Comparison of ENCODE assay signal across 10 mouse cellular contexts in genomic region chr11:75013764-75014695, GRCm38 (mm10).
DNase-seq lines count a peak whose midpoint lies in the region; ATAC-seq and TF ChIP-seq lines count a peak whose summit lies in the region.
"Had no signal": no experiment of that assay in that cellular context is flagged by ENCODE, and none has a peak within 500 bp of the region (broad histone marks: within the 10 kb centered on the region; RNA-seq: fewer than 3 reads in every experiment).

No protein-coding gene starts in this region.

- 92% methylated on average over 12 of the region's 12 CpGs for WGBS in liver, adult 2 months
- WGBS in liver, embryonic 12.5 days (ENCODE audit: insufficient replicate concordance): 89% methylated on average over 12 of the region's 12 CpGs
- WGBS in embryonic facial prominence, embryonic 10.5 days: 59% methylated on average over 12 of the region's 12 CpGs
- WGBS in heart, postnatal 0 days: 74% methylated on average over 12 of the region's 12 CpGs
- 80% methylated on average over 12 of the region's 12 CpGs for WGBS in neural tube, embryonic 11.5 days

- ATAC-seq in liver, embryonic 12.5 days: no peak
- peak; percentile 64 for ATAC-seq in heart, postnatal 0 days (ENCODE audit: insufficient read depth, low read depth)
- no peak for ATAC-seq in neural tube, embryonic 11.5 days (ENCODE audit: insufficient read depth, low FRiP score, low TSS enrichment)
- ATAC-seq in erythroid progenitor cell, adult 5-6 weeks (replicated peaks; ENCODE audit: low FRiP score, poor library complexity, severe bottlenecking): no peak

- no peak overlapping the region for H3K9ac ChIP-seq in liver, adult 2 months (ENCODE audit: low read depth, low read length)
- no peak overlapping the region for H3K9ac ChIP-seq in liver, embryonic 12.5 days
- H3K9ac ChIP-seq in heart, postnatal 0 days (replicated peaks; ENCODE audit: low read depth, low read length): peak overlapping the region; percentile 51; the same call in 1 of the 2 replicates
- H3K9ac ChIP-seq in neural tube, embryonic 11.5 days (ENCODE audit: low read length): no peak overlapping the region
- H3K9ac ChIP-seq: midbrain, embryonic 12.5 days had no signal

- H3K4me3 ChIP-seq in liver, adult 2 months (ENCODE audit: insufficient read depth, low read depth, low read length): no peak overlapping the region
- H3K4me3 ChIP-seq in liver, embryonic 12.5 days: no peak overlapping the region
- no peak overlapping the region for H3K4me3 ChIP-seq in embryonic facial prominence, embryonic 10.5 days
- peak overlapping the region; percentile 24; the same call in 1 of the 2 replicates for H3K4me3 ChIP-seq in heart, postnatal 0 days (ENCODE audit: low read depth, low read length)
- no peak overlapping the region for H3K4me3 ChIP-seq in neural tube, embryonic 11.5 days (ENCODE audit: low read depth, low read length)
- H3K4me3 ChIP-seq: erythroblast, embryonic 14.5 days; midbrain, embryonic 12.5 days had no signal

- TF ChIP-seq POLR2A in liver, adult 2 months (IDR thresholded peaks at IDR 0.05; ENCODE audit: extremely low read depth, insufficient read depth, low read length): no peak

- H3K79me2 ChIP-seq in liver, adult 2 months (ENCODE audit: control insufficient read depth, insufficient read depth, low read length): peaks cover 7% of the 10 kb centered on the region; the same call in 1 of the 2 replicates

- H3K27me3 ChIP-seq in liver, adult 2 months (ENCODE audit: control insufficient read depth, insufficient read depth, low read length): no peaks in the 10 kb centered on the region
- H3K27me3 ChIP-seq in liver, embryonic 12.5 days (replicated peaks): no peaks in the 10 kb centered on the region
- no peaks in the 10 kb centered on the region for H3K27me3 ChIP-seq in embryonic facial prominence, embryonic 10.5 days (replicated peaks; ENCODE audit: low read depth, poor library complexity, severe bottlenecking)
- H3K27me3 ChIP-seq in heart, postnatal 0 days (ENCODE audit: control insufficient read depth, insufficient read depth, low read length): no peaks in the 10 kb centered on the region
- H3K27me3 ChIP-seq in neural tube, embryonic 11.5 days (ENCODE audit: control insufficient read depth, insufficient read depth, low read length): no peaks in the 10 kb centered on the region
- H3K27me3 ChIP-seq: midbrain, embryonic 12.5 days had no signal

- H3K36me3 ChIP-seq in liver, adult 2 months (ENCODE audit: control insufficient read depth, insufficient read depth, low read length): no peaks in the 10 kb centered on the region; the same call in 1 of the 2 replicates
- no peaks in the 10 kb centered on the region for H3K36me3 ChIP-seq in liver, embryonic 12.5 days
- no peaks in the 10 kb centered on the region for H3K36me3 ChIP-seq in embryonic facial prominence, embryonic 10.5 days (replicated peaks)
- H3K36me3 ChIP-seq in heart, postnatal 0 days (replicated peaks; ENCODE audit: control insufficient read depth, insufficient read depth, low read length): no peaks in the 10 kb centered on the region
- H3K36me3 ChIP-seq in neural tube, embryonic 11.5 days (ENCODE audit: control insufficient read depth, insufficient read depth, low read length): no peaks in the 10 kb centered on the region
- H3K36me3 ChIP-seq: midbrain, embryonic 12.5 days had no signal

- H3K4me2 ChIP-seq in liver, embryonic 12.5 days: no peak overlapping the region
- peak overlapping the region; percentile 57 for H3K4me2 ChIP-seq in heart, postnatal 0 days (ENCODE audit: low read depth, low read length)
- H3K4me2 ChIP-seq in neural tube, embryonic 11.5 days (ENCODE audit: low read depth): no peak overlapping the region
- H3K4me2 ChIP-seq: midbrain, embryonic 12.5 days had no signal

- peak overlapping the region; percentile 39 for H3K27ac ChIP-seq in liver, adult 2 months (replicated peaks; ENCODE audit: insufficient read depth, low read depth, low read length)
- no peak overlapping the region; the same call in 1 of the 2 replicates for H3K27ac ChIP-seq in liver, embryonic 12.5 days
- peak overlapping the region; percentile 76 for H3K27ac ChIP-seq in embryonic facial prominence, embryonic 10.5 days (replicated peaks)
- H3K27ac ChIP-seq in heart, postnatal 0 days (ENCODE audit: low read depth): peak overlapping the region; percentile 96
- peak overlapping the region; percentile 47; the same call in 1 of the 2 replicates for H3K27ac ChIP-seq in neural tube, embryonic 11.5 days (ENCODE audit: low read depth, low read length)
- H3K27ac ChIP-seq: midbrain, embryonic 12.5 days had no signal

- H3K4me1 ChIP-seq in liver, adult 2 months (ENCODE audit: control insufficient read depth, insufficient read depth, low read length): peaks cover 12% of the 10 kb centered on the region; the same call in 1 of the 2 replicates
- peaks cover 34% of the 10 kb centered on the region for H3K4me1 ChIP-seq in liver, embryonic 12.5 days
- peaks cover 57% of the 10 kb centered on the region for H3K4me1 ChIP-seq in embryonic facial prominence, embryonic 10.5 days
- peaks cover 47% of the 10 kb centered on the region for H3K4me1 ChIP-seq in heart, postnatal 0 days (ENCODE audit: control insufficient read depth, insufficient read depth)
- H3K4me1 ChIP-seq in neural tube, embryonic 11.5 days (ENCODE audit: control insufficient read depth, insufficient read depth, low read length): peaks cover 17% of the 10 kb centered on the region

- H3K9me3 ChIP-seq in liver, embryonic 12.5 days (replicated peaks): no peaks in the 10 kb centered on the region
- no peaks in the 10 kb centered on the region for H3K9me3 ChIP-seq in embryonic facial prominence, embryonic 10.5 days
- H3K9me3 ChIP-seq in heart, postnatal 0 days (replicated peaks; ENCODE audit: control insufficient read depth, low read length): no peaks in the 10 kb centered on the region
- H3K9me3 ChIP-seq in neural tube, embryonic 11.5 days (ENCODE audit: control insufficient read depth, low read length): no peaks in the 10 kb centered on the region
- H3K9me3 ChIP-seq: midbrain, embryonic 12.5 days had no signal

- TF ChIP-seq EP300 in heart, postnatal 0 days (IDR thresholded peaks at IDR 0.05; ENCODE audit: low read depth): no peak

- no peak for DNase-seq in liver, adult 2 months (ENCODE audit: extremely low read depth, low read depth, low spot score)
- DNase-seq in embryonic facial prominence, embryonic 10.5 days (ENCODE audit: low spot score): peak; percentile 50
- peak; percentile 83 for DNase-seq in heart, postnatal 0 days (ENCODE audit: low spot score)
- DNase-seq in neural tube, embryonic 11.5 days (ENCODE audit: low spot score): no peak
- no peak for DNase-seq in left cerebral cortex, adult 9 months (ENCODE audit: low spot score in 2 of 2)
- no peak for DNase-seq in frontal cortex, adult 2 months (ENCODE audit: extremely low spot score in 1 of 2, low spot score in 1 of 2)

- TF ChIP-seq CTCF in liver, adult 2 months (IDR thresholded peaks at IDR 0.05; ENCODE audit: low read depth, low read length): no peak
- no peak for TF ChIP-seq CTCF in heart, postnatal 0 days (IDR thresholded peaks at IDR 0.05; ENCODE audit: low read depth)

Comparison
In these comparisons a context has a peak if more than half of its experiments do, and no peak if none do; other contexts are left out.
1. DNase-seq: peak in embryonic facial prominence, embryonic 10.5 days (single experiment) and heart, postnatal 0 days (single experiment); none in liver, adult 2 months (single experiment), neural tube, embryonic 11.5 days (single experiment), left cerebral cortex, adult 9 months (0 of 2) and frontal cortex, adult 2 months (0 of 2).